Mouse (Mus musculus) yolk sac, embryonic 10.5 days (tissue): ENCODE measurements around the gene Asic2.
A peak's percentile ranks its signal among the peaks of the same experiment; 100 is the strongest.

Source experiments
- DNase-seq: peaks from one replicate; pipeline ENCODE4 v3.0.0-alpha.2; 2017; ENCODE audit warnings: low spot score

The Asic2 gene

DNA sequence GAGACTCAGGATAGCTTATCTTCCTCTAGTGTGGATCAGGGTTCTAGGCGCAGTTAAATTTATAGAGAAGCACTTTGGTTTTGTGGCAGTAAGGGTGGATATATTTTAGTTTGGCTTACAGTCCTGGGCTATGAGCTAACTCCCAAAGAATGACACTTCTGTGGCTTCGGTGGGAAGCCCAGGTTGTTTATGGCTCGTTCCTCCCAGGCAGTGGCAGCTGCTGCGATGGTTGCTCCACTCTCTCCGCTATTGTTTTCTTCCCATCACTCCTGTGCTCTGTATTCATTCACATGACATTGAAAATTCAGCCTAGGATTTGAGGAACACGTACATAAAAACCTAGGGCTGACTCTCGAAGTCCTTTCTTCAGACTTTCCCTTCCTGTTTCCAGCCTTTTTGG lies 1065.6 kb downstream of the Asic2 start:
- no peak for DNase-seq

DNA sequence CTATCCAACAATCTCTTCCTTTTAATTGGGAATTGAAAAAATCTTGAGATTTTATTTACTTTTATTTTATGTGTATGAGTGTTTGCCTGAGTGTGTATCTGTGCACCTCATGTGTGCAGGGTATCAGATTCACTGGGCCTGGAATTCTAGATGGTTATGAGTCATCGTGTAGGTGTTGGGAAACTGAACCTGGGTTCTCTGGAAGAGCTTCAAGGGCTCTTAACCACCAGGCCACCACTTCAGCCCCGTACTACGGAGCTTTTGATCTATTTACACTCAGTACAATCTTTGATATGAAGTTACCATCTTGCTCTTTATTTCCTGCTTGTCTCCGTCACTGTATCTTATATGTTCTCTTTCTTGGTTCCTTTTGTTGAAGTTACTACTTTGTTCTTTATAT lies 1067.7 kb downstream of the Asic2 start:
- DNase-seq: no peak

- no peak for DNase-seq
These were observed 1072.4 kb downstream of the Asic2 start for GRCm38 (mm10) chr11:80895853-80896252.

DNA sequence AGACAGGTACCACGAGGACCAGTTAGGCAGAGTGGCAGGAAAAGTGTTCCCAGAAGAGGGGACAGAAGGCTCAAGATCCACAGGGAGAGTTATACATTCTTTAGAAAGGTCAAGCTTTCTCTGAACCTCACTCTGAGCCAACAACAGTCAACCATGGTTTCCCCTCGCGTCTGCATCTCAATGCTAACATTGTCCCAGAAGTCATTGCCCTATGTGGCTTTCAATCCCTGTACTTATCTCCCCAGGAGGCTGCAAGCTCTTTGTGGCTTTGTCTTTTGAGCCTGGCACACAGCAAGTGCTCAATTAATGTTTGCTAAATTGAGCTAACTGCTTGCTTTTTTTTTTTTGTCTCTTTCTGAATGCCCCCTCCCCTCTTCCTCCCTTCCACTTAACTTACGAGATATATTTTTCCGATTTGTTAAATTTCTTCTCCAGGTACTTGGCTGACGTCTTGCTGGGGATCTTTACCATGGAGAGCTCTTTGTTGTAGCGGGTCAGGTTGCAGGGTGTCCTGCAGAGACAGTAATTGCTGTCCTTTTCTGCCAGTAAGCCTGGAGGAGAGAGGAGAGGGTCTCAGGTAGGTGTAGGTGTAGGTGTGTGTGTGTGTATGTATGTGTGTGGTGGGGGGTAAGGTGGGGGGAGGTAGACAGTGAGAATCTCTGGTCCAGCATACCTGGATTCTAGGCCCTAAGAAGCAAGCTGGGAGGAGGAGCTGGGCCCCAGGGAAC lies 1078.8 kb downstream of the Asic2 start:
- no peak for DNase-seq

- no peak for DNase-seq
These were observed 1081.2 kb downstream of the Asic2 start for GRCm38 (mm10) chr11:80887021-80887420.

DNA sequence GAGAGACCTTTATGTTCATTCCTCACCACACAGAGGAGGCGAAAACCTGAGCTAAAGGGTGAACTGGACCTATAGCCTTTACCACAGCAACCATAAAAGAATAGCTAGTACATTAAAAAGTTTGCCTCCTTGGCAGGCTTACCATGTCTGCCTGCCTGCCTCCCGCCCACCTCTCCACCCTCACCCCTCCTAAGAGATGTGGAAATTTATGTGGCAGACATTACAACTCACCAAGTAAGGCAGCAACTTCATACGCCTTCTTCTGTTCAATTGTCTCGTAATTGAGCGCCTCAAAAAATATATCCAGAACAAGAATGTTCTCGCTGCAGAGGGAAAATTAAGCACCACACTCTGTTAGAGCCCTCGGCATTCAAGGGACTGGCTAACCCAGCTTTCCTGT lies 1081.9 kb downstream of the Asic2 start:
- DNase-seq: no peak

DNA sequence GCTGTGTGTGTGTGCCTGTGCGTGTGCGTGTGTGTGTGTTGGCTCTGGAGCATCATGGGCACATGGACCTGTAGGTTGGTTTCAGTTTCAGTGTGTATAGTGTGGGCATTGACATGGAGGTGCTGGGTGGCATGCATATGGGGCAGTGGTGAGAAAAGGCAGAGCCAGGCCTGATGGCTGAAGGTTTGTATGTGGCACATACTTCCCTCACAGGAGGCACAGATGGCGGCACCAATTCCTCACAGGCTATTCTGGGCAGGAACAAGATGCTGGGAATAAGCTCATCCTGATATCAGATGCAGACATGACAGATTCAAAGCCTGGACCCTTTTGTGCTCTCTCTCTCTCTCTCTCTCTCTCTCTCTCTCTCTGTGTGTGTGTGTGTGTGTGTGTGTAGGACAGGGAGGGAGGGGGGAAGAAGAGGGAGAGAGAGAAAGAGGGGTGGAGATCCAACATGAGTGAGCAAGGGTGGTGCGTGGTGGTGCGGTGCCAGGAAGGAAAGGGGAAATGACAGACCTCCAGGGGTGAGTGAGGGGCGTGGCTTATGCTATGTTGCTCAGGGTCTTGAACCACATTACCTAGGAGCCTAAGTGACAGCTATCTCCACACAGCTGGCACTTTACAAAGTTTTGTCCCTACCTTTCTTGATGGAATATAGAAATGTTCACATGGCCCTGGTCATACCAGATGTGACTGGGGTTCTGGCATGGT lies 1083.6 kb downstream of the Asic2 start:
- no peak for DNase-seq

- DNase-seq: no peak
These were observed 1085.9 kb downstream of the Asic2 start for GRCm38 (mm10) chr11:80882229-80882810.

- DNase-seq: no peak
These were observed 1090.2 kb downstream of the Asic2 start for GRCm38 (mm10) chr11:80878026-80878425.

- DNase-seq: no peak
These were observed 1091.1 kb downstream of the Asic2 start for GRCm38 (mm10) chr11:80877131-80877651.

- DNase-seq: peak; percentile 45
These were observed 1095.5 kb downstream of the Asic2 start for GRCm38 (mm10) chr11:80872509-80873474.

DNA sequence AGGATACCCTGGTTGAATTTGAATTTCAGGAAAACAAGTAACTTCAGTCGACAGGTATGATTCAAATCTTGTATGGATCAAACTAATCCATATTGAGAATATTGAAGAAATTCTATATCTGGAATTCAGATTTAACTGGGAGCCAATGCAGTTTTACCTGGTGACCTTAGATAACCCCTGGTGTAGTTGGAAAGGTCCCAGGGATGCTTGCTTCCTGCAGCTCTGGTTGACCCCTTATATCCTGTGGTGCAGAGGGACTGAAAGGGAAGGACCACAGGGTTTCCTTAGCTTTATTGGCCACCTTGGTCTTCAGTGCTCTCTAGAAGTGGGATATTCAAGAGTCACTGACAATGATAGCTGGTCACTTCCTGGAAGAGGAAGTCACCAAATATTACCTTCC lies 1100.2 kb downstream of the Asic2 start:
- DNase-seq: no peak

- no peak for DNase-seq
These were observed 1105.3 kb downstream of the Asic2 start for GRCm38 (mm10) chr11:80862941-80863340.

DNA sequence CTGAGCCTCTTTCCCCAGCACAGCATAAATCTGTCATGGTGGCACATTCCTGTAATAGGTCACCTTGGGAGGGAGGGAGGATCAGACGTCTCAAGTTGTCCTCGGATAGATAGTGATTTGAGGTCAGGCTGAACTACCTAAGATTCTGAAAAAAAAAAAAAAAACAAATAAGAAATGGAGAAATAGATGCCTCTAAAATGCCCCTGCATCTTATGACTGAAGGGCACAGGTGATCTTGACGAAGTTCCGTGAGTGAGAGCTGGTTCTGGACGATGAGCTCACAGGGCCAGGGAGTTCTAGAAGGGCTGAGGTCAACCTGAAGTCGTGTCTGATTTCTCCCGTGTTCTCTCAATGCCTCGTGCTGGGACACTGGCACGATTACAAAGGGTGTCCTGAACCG lies 1110.2 kb downstream of the Asic2 start, which contains the start of gene Spaca3:
TSS of gene Spaca3 (plus strand) at position 301 of the 400 bp plus-strand sequence.
- DNase-seq: no peak

GRCm38 (mm10) chr11:80856827-80857226 lies 1111.4 kb downstream of the Asic2 start:
- no peak for DNase-seq

DNA sequence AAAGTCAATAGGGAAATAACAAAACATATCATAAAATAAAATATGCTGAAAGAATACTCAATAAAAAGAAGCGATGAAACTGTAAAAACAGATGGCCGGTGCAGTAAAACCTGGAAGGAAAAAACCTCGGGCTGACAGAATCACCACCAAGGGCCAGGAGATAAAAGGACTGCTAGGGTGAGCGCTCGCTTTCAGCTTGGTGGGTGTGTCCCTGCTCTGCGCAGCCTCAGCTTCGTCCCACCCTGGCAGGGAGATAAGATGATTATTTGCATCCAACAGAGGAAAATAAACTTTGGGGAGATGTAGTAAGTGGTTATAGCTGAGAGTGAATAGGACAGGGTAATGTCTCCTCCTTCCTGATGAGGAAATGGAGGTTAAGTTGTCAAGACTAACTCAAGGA lies 1113.3 kb downstream of the Asic2 start:
- no peak for DNase-seq

GRCm38 (mm10) chr11:80854430-80854829 lies 1113.8 kb downstream of the Asic2 start:
- no peak for DNase-seq

DNA sequence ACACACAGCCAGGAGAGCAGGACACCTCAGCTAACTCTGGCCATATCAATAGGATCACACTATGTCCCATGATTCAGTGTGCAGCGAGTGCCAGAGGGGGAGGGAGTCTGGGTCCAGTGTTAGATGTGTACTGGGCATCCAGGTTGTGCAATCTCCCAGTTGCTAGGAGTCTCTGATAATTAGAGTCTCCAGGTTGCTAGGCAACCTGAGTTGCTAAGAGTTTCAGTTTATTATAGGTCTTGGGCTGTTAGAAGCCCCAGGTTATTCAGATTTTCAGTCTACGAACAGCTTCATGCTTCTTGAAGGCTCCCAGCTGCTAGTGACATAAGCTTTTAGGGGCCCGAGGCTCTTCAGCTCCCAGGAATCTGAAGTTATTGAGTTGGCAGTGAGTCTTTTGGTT lies 1115.2 kb downstream of the Asic2 start:
- DNase-seq: no peak

DNA sequence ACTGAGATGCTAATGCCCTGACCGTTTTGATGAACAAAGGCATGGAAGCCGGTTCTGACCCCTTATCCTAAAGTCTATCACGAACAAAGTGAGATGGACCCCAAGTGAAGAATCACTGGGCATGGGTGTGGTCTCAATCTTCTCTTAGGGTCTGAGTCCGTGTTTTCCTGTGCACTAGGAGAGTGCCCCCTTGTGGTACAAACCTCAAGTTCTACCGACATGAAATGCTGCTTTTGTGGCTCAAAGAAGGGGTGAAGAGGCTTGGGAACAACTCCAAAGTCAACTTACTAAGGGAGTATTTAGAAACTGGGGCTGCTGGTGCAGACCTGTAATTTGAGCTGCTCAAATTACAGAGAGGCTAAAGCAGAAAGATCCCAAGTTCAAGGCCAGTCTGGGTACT lies 1116.4 kb downstream of the Asic2 start:
- no peak for DNase-seq

GRCm38 (mm10) chr11:80848131-80848530 lies 1120.1 kb downstream of the Asic2 start:
- peak; percentile 12 for DNase-seq

- DNase-seq: no peak
These were observed 1122.1 kb downstream of the Asic2 start for GRCm38 (mm10) chr11:80846115-80846514.

DNA sequence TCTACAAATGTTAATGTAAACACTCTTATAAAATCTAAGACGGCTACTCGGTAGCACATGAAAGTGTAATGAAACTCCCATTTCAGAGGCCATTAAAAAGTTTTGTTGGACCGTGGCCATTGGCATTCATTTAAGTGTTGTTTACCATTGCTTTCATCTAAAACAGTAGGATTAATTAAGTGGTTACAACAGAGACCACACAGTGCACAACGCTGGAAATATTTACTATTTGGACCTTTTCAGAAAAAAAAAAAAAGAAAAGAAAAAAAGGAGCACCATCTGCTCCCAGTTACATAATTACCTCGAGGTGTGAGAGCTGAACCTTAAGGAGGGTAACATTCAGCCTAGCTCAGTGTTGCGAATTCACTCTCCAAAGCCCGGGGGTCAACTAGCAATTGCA lies 1122.8 kb downstream of the Asic2 start:
- no peak for DNase-seq
